Mouse (Mus musculus) CH12.LX (cell line): ENCODE data around the gene Ankrd31.

ENCODE experiments used
- CHD1 ChIP-seq: IDR thresholded peaks from 2 replicates; pipeline ENCODE4 v1.6.1; 2012; ENCODE audit warnings: low read depth, low read length, improper control_type of control experiment, inconsistent platforms
- CTCF ChIP-seq, 2 experiments: IDR thresholded peaks in 1 of 2; conservative IDR thresholded peaks in 1 of 2; 2 replicates each; pipeline ENCODE4 v1.5.1; 2011 to 2012; ENCODE audit warnings: low read depth in 2 of 2, low read length in 2 of 2, improper control_type of control experiment in 1 of 2, inconsistent platforms in 1 of 2, mild to moderate bottlenecking in 1 of 2, moderate library complexity in 1 of 2
- ELF1 ChIP-seq: IDR thresholded peaks from 2 replicates; pipeline ENCODE4 v1.6.1; 2014; ENCODE audit warnings: low read depth, mild to moderate bottlenecking, inconsistent platforms, low read length, improper control_type of control experiment
- KAT2A ChIP-seq: IDR thresholded peaks from 2 replicates; pipeline ENCODE4 v1.6.1; 2012; ENCODE audit warnings: low read length, improper control_type of control experiment, inconsistent platforms; ENCODE audit not compliant: insufficient replicate concordance
- MEF2A ChIP-seq: IDR thresholded peaks from 2 replicates; pipeline ENCODE4 v1.6.1; 2014; ENCODE audit warnings: low read depth, mild to moderate bottlenecking, inconsistent platforms, low read length, improper control_type of control experiment, borderline replicate concordance
- POLR2A ChIP-seq: IDR thresholded peaks from 2 replicates; pipeline ENCODE4 v1.6.1; 2011; ENCODE audit warnings: low read depth, mild to moderate bottlenecking, improper control_type of control experiment, low read length
- POLR2AphosphoS2 ChIP-seq: IDR thresholded peaks from 2 replicates; pipeline ENCODE4 v1.6.1; 2011; ENCODE audit warnings: low read depth, low read length, improper control_type of control experiment
- RAD21 ChIP-seq: IDR thresholded peaks from 2 replicates; pipeline ENCODE4 v1.6.1; 2011; ENCODE audit warnings: low read depth, mild to moderate bottlenecking, low read length, improper control_type of control experiment, moderate library complexity
- RCOR1 ChIP-seq: conservative IDR thresholded peaks from 2 replicates; pipeline ENCODE4 v1.6.1; 2012; ENCODE audit warnings: low read depth, mild to moderate bottlenecking, inconsistent platforms, low read length, improper control_type of control experiment
- TBP ChIP-seq: conservative IDR thresholded peaks from 2 replicates; pipeline ENCODE4 v1.6.1; 2011; ENCODE audit warnings: low read depth, low read length, improper control_type of control experiment
- USF1 ChIP-seq: IDR thresholded peaks from 2 replicates; pipeline ENCODE4 v1.6.1; 2014; ENCODE audit warnings: low read depth, mild to moderate bottlenecking, inconsistent platforms, low read length, improper control_type of control experiment
- ZC3H11A ChIP-seq: IDR thresholded peaks from 2 replicates; pipeline ENCODE4 v1.6.1; 2012; ENCODE audit warnings: low read depth, mild to moderate bottlenecking, inconsistent platforms, low read length, improper control_type of control experiment

DNA sequence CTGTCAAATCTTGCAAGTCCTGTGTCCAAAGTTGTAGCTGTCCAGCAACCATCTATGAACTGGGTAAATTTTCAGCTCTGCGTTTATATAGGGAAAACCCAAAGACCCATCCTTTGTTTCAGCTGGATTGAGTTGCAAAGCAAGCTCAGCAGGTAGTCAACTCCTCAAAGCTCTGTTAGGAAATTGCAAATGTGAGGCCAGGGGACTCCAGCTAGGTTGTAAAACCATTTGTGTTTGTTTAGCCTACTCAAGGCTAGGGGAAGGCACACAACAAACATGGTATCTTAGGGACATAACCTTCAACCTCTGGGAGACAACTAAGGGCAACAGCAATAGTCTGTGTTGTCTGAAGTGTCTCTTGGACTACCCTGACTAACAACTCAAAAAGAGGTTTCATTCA is 136.5 kb downstream of the Ankrd31 start:
- TF ChIP-seq ELF1 (no peak), POLR2A (no peak), CTCF (conservative IDR thresholded peaks at IDR 0.05 in 1 of 2, IDR thresholded peaks at IDR 0.05 in 1 of 2; ENCODE audit: low read depth in 2 of 2, low read length in 2 of 2) (no peak), MEF2A (no peak), KAT2A (no peak), CHD1 (no peak), ZC3H11A (no peak), RAD21 (no peak), RCOR1 (no peak), TBP (no peak), USF1 (no peak), POLR2AphosphoS2 (no peak)
